Mouse (Mus musculus) cerebellum, postnatal 36 days (tissue): ENCODE measurements at regions not wholly inside any gene's neighbourhood (a gene's known extent, or its start where the extent isn't known, plus 50 kb on each side); places are given as distances from the start of the nearest gene placed in this dataset.
A peak's percentile ranks its signal among the peaks of the same experiment; 100 is the strongest.

Experiments used
- DNase-seq, 2 experiments: peaks; one replicate each; pipeline ENCODE4 v3.0.0; 2021 to 2022; ENCODE audit warnings: mixed read lengths in 2 of 2

DNA sequence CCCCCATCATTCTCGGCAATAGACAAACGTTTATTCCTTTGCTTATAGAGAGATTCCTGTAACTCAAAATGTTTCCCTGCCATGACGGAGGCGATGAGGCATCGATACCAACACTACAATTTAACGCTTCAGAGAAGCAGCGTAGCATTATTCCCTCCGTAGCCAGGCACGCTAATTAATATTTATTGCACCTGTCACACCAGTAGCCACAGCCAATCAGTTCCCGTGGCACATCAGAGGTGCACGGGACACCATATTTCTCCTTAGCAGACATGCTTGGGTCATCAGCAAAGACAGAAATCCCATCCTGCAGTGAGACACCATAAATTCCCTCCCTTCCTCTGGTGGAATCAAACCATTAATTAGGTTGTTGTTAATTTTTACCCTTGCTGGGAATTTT lies 399.8 kb upstream of the Tmpo start:
- DNase-seq, result no peak

DNA sequence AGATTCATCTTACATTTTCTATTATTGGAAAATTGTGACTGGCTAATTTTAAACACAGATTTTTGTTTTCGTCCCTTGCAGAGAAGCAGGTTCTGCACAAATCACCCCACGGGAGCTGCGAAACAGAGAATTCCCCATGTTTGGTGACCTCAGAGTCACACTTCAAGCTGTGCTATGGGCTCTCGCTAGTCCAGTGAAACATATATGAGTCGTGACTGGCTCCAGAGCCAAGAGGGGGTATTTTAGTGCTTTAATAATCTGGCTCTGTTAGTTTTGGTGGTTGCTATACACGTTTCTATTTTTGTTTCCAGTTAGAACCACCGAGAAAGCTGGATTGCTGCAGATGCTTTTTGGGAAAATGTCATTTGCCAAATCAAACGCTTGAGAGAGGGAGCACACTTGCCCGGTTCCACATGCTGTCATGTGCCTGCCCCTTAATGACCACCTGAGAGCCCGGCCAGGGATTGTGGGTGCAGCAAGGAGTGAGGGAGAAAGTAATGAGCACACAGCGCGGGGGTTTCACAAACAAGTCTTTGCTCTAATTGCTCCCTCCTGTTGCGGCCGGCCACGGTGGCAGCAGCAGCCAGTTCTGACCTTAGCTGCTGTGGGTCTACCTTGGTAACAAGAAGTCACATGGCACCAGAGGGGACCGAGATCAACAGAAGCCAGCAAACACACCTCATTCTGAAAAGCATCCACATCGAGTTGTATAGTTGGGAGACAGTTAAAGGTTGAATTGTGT lies 394.4 kb upstream of the Tmpo start:
- DNase-seq, result no peak

DNA sequence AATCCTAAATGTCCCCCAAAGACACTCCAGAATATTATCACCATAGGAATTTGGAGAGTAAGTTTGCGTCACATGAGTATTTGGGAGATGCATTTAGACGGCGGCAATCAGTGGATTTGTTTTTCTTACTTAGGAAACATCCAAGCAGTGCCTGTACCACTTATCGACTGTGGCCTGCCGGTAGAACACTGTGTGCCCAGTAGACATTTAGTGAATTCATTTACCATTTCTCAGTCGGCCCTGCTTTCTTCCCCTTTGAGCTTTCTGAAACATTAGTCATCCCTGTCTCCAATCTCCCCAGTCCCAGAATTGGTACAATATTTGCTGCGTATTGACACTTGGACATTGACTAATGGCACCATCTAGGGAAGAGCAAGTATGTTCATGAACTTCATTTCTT lies 391.7 kb upstream of the Tmpo start:
- DNase-seq, result no peak

DNA sequence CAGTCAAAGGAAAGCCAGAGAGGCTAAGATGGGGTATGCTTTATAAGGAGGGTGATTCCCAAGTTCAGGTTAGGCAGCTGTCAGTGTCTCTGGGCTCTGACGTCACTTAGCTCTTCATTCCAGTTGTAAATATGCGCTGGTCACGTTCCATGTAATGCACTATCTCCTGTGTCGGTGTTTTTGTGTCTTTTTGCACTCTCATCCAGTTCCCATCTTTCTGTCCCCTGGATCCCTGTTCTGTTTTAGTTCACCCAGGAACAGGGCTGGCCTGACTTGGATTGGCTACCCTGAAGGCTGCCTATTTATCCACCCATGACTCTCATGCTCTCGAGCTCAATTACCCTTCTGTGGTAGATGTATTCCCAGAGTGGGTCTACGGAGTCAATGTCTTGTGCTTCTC lies 387.9 kb upstream of the Tmpo start:
- DNase-seq, result no peak

DNA sequence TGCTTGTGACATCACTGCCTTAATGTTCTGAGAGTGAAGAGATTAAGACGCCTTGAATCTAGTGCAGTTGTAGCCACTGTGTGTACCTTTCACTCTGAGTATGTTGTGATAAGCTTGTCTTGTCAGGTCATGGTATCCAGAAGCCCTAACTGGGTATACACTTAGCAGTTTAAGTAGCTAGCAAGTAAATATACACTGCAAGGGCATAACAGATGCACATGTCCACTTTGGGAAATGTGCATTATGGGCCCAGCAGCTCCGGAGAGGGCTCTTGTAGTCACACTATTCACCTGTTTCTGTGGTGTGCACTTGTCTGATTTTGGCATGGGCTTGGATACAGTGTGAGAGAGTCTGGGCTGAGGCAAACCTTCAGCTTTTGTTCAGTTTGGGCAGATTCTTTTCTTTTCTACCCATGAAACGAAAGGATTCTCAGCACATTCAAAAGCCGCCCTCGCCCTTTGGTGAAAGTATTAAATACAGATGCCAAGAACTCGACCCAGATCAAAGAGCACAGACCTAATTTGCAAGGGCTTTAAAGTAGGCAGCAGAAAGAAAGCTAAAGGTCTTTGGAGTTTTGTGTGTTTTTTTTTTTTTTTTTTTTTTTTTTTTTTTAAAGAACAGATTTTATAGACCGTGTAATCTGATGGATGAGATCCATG lies 385.1 kb upstream of the Tmpo start:
- no peak for DNase-seq

DNA sequence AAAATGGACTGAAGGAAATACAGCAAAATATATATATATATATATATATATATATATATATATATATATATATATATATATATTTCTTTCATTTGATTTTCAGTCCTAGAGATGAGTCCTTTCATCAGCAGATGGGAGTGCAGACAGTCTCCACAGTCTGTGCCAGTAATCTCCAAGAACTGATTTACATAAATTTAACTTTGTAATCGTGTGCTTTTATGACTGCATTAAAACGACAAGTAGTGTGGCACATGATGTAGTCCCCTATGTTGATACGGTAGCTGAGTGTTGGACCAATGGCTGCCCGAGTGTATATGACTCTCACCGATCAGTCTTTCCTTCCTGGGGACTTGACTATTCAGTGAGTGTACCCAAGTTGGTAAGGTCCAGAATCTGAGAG lies 378.2 kb upstream of the Tmpo start:
- no peak for DNase-seq

DNA sequence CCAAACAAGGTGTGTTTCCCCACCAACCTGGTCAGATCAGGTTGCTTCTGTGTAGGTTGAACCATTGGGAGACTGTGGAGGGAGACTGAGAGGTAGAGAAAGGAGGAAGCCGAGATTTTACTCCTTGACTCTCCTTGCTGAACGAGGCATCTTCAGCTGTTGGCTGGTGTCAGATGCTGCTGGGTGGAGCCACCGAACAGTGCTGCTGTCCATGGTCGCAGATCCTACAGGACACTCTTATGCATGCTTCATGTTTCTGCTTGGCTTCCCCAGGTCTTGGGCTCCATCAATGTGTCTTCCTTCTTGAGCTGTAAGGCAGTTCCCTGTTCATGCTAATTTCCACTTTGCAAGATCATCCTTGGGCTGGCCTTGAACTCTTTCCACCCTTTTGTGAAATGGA lies 367.0 kb upstream of the Tmpo start:
- no peak for DNase-seq

DNA sequence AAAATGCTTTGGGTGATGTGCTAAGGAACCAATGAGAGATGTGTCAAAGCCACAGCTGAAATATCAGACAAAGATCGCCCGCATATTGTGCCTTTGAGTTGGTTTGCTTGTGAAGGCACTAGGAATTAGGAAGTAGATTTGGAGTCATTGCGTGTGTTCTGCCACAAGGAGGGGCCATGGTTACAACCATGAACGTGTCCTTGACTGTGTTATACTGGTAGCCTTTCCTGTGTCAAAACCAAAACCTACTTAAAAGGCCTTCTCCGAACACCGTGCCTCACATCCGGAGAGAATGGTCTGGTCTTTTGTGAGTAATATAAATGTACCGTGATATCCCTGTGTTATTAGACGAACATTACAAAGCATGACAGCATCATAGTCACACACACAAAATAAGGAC lies 365.0 kb upstream of the Tmpo start:
- peak; percentile 38 to 42 for DNase-seq

DNA sequence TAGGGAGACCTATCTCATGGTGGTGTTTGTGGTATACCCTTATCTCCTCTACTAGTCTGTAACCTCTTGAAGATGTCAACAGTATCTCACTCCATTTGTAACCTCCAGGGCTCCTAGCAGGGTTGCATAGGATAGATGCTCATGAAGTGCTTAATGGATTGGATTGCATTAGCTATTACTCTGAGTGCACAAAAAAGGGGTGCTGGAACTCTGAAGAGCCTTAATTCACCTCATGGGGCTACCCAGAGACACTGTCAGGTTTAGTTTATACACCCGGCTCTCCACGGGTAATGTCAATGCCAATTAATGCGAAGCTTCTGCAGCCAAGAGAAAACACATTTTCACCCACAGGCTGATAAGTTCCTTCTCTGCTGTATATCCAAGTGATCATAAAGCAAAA lies 364.3 kb upstream of the Tmpo start:
- no peak for DNase-seq

DNA sequence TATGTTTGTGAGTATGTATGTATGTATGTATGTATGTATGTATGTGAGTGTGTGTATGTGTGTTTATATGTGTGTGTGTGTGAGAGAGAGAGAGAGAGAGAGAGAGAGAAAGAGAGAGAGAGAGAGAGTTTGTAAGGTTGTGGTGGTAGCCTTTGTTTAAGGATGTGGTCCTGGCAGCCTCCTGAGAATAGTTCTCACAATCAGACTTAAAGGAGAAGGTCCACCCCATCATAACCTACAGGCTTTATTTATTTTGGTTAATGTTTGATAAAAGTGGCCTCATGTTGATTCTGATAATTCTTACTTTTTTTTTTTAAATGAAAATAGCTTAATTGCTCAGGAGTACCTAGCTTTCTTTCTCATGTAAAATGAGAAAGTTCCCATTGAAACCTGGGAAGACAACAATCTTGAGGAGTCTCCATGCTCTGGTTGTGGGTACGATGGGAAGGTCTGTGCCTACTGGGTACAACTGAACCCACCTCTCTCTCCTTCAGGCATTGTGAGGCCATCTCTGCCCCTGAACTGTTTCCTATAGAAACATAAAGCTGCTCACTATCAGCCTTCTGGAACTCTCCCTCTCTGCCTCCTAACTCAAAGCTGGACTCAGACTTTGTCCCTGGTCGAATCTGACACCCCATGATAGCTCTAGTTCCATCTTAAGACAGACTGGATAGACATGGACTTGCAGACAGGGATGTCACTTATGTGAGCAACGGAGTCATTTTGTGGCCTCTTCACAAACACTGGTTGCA lies 362.2 kb upstream of the Tmpo start:
- DNase-seq, result no peak

DNA sequence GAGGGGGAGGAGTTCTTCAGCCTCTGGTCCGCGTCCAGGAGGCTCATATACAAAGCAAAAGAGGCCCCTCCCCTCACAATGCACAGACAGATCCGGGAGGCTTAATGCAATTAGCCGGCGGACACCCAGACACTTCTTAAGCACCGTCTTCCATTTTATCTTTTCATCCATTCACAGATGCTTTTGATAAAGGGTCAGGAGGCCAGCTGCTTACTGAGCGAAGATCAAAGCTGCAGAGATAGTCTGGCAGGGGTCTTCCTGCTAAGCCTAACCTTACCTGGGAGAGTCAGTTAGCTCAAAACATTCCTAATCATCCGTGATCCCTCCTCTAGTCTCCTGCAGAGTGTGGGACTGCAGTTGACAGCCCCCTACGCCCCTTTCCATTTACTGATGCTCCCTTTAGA lies 361.1 kb upstream of the Tmpo start:
- DNase-seq, result no peak

DNA sequence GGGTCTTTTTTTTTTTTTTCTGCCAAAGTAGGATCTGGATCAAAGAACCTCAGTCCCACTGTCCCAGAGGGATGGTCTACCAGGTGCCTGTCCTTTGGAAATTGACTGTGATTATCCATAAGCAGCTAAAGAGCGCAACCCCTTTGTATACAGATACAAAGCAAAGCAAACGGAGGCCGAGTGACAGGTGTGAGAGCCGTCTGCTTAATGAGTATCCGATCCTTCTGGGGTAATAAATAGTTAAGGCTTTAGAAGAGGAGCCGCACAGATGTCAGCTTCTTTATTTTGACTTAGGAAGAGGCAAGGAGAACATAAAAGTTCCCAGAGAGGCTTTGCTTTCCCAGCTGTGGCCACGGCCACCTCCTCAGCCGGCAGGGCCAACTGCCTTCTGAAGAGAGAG lies 356.1 kb upstream of the Tmpo start:
- no peak for DNase-seq

DNA sequence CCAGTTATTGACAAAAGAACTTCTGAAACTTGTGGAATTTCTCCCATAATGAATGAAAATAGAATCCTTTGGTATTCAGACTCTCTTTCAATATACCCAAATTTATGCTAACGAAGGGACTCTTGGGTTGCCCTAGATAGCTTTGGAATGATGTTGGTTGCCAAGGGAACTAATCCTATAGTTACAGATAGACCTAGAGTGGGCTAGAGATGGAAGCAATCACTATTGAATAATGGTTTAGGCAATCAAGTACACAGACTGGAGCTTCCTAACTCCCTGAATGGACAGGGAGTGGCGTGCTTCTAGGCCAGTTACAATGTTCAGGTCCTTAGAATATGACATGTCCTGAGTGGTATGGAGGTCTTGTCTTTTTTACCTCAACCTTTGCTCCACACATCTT lies 354.3 kb upstream of the Tmpo start:
- DNase-seq, result no peak

DNA sequence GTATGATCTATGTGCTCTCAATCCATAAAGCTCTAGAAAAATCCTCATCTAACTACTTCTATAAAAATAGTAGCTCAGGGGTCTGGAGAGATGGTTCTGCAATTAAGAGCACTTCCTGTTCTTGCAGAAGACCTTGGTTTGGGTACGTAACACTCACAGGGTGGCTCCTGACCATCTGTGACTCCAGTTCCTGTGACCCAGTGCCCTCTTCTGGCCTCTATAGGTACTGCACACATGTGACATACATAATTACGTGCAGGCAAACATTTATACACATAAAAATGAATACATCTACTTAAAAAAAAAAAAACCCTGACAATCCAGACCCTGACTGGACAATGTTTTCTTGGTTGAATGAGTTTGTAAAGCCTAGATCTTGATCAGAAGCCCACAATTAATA lies 347.2 kb upstream of the Tmpo start:
- no peak for DNase-seq

DNA sequence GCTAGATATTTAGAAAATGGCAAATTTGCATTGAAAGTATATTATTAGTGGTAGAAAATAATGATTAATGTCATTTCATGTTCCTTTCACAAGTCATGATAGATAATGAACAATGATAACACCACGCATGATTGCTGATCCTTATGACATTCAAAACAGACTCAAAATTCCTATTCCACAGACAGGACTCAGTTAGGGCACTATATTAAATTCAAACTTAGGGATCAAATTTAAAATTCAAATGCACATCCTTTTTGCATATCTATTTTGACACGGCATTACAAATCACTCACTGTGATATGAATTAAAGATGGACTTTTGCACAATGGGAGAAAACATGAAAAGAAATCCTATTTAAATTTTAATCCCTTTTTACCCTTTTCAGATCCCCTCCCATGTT lies 340.1 kb upstream of the Tmpo start:
- DNase-seq, result no peak

DNA sequence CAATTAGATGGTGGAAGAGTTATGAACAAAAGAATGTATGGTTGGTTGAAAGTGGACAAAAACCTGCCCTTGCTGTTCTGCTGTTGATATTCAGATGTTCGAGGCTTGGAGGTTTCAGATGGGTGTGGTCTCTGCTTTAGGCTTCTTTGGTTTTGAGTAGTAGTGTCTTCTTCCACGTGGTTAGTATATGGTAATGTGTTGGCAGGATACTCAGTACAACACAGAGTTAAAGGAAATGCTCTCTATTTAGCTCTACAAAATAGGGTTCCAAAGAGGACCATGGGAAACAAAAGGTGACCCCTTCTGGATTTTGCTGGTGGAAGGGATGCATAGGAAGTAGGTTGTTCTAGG lies 333.9 kb upstream of the Tmpo start:
- no peak for DNase-seq

DNA sequence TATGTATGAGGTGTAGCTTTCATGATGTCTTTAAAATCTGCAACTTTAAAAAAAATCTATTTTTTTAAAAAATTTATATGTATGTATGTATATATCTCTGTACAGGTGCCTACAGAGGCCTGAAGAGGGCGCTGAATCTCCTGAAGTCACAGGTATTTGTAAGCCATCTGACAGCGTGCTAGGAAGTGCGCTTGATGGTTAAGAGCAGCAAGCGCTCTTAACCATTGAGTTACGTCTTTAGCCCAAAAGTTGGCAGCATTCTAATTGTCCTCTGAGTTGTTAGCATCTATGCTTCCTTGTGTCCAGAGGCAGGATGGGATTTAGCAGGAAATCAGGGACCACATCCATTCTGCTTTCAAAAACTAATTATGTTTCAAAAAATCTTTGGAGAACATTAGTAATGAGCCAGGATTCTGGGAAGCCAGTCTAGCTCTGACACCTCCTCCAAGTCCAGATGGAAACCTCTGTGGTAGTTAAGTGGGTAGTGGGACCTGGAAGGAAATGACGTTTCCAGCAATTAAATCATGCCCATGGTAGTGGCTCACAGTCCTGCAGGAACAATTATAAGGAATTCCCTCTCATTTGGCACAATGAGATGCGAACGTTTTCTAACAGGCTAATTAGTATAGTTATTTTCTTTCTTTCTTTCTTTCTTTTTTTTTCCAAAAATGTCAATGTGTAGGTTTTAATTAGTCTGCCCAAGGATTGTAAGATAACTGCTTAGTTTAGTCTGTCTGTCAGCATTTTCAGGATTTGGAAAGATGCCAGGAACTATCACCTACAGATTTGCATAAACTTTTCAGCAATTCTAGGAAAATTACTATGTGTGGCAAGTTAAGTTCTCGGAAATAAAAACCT lies 333.3 kb upstream of the Tmpo start:
- no peak for DNase-seq

DNA sequence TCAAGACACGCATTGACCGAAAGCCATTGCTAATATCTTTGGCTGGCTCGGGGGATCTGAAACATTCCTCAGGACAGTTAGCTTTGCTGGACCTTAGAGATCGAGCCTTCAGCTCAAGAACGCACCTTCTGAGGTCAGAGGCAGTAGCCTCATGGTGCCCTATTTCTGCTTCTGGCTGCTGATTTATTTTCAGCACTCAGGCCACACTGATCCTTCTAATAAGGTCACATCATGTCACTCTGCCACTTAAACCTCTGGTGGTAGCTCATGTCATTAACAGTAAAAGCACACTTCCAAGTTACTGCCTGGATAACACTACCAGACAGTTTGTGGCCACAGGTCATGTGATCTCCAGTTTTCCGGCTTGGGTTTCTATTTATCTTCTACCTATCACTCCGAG lies 325.9 kb upstream of the Tmpo start:
- no peak for DNase-seq

DNA sequence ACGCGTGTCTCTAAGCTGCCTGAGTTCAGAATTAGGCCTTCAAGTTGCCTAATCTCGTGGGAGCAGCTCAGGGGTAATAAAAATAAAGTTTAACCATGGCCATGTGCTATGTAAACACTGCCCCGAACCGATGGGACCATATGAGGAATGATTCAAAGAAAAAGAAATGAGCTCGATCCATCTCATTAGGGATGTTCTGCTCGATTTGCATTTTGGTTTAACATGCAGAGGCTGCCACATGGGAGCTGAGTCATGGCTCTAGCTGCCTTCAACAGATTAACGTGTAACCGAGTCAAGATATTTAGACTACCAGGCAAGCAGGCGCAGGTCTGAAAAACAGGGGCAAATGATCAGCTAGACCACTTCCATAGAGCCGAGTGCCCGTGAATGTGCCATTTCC lies 323.8 kb upstream of the Tmpo start:
- DNase-seq, result no peak

DNA sequence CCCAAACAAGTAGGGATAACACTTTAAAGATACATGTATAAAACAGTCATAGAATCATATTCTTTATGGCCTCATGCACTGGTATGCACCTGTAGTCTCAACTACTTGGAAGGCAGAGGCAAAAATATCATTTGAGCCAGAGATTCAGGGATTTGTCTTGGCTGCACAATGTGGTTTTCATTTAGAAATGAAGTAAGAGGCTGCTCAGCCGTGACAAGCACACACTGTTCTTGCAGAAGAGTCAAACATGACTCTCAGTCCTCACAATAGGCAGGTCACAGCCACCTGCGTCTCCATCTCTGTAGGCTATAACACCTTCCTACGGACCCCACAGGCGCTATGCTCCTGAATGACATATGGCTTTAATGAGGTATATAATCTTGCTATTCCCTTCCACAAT lies 317.4 kb upstream of the Tmpo start:
- DNase-seq, result no peak

DNA sequence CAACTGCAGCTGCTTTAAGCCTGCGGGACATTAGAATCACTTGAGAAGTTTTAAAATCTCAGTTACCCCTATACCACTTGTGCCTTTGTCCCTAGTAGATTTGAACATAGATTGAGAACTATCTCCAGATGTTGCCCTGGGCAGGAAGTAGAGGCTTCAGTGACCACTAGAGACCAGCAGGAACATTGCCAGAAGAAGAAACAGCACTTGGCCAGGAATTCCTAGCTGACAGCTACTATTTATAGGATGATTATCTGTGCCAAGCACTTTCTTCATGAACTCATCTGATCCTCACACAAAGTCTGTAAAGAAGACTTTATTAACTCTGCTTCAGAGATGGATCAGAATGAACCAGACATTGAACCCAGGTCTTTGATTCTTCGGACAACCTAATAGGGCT lies 283.6 kb upstream of the Tmpo start:
- no peak for DNase-seq

DNA sequence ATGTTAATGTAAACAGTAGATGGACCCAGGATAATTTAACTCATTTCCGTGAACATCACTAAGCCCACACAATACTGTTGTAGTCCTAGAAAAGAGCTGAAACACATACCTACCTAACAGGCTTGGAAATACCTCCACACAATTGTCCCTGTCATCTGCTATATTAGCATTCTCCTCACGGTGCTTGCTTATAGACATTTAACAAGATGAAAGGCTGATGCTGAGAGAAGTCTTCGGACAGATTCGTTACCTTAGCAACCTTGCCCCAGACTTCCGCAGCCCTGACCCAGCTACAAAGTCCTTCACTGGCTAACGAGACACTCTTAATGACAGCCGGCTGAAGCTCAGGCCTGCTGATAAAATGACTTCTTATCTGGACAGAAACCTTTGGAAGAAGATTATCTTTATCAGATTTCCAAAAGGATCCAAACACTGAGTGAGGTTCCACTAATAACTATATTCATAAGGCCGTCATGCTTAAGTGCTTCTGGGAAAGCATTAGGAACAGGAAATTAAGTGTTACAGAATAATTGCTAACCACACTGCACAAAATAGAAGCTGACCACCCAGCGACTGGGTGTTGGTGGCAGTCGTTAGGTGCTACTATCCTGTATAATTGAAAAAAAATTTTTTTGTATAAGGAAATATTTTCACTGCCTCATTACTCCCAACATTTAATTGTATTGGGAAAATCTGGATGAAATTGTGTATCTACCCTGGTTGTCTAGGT lies 267.0 kb upstream of the Tmpo start:
- DNase-seq, result no peak

DNA sequence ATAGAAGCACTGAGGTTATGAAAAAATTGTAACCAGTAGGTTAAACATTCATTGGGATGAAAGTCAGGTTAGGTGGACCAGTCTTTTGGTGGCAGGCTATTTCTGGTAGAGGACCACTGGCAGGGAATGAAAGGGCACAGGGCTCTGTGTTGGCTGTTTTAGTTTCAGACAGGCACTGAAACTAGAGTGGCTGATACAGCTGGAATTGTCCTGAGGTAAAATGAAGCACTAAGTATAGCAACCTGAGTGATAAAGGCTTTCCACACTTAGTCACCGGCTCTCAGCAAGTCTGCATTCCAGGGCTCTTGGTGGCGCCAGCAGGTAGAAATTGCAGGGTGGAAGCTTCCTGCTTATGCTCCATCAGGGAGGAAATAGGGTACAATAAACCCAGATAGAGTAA lies 262.2 kb upstream of the Tmpo start:
- no peak for DNase-seq
